Mouse (Mus musculus): Measurements from ENCODE around the gene Renbp.

The Renbp gene

GRCm38 (mm10) chrX:73930402-73931062 lies at the start of gene Renbp:
TSS of gene Renbp (minus strand) at chrX:73930850.
- peak; percentile 83 to 84 for DNase-seq

GRCm38 (mm10) chrX:73977783-73978182 lies 47.1 kb upstream of the Renbp start:
- DNase-seq: no peak

GRCm38 (mm10) chrX:73976283-73976682 lies 45.6 kb upstream of the Renbp start:
- DNase-seq: no peak

GRCm38 (mm10) chrX:73972774-73973173 lies 42.1 kb upstream of the Renbp start:
- DNase-seq: no peak

- DNase-seq: no peak
Observed at GRCm38 (mm10) chrX:73970781-73971180, 40.1 kb upstream of the Renbp start.

GRCm38 (mm10) chrX:73969729-73970128 lies 39.1 kb upstream of the Renbp start:
- DNase-seq: no peak

- DNase-seq: no peak
Observed at GRCm38 (mm10) chrX:73969167-73969566, 38.5 kb upstream of the Renbp start.

- DNase-seq: peak; percentile 89 to 90
Observed at GRCm38 (mm10) chrX:73967177-73968075, 36.8 kb upstream of the Renbp start.

- DNase-seq: peak; percentile 90 to 91
Observed at GRCm38 (mm10) chrX:73966248-73967176, 35.9 kb upstream of the Renbp start, which contains the start of gene Hcfc1. TSS of gene Hcfc1 (minus strand) at chrX:73966357.

- DNase-seq: peak; percentile 33 to 44
Observed at GRCm38 (mm10) chrX:73965307-73965706, 34.7 kb upstream of the Renbp start.

- peak in 1 of 2 experiments; percentile 23 for DNase-seq
Observed at GRCm38 (mm10) chrX:73964363-73964762, 33.7 kb upstream of the Renbp start.

- no peak for DNase-seq
Observed at GRCm38 (mm10) chrX:73954988-73955387, 24.3 kb upstream of the Renbp start.

- DNase-seq: no peak
Observed at GRCm38 (mm10) chrX:73952603-73953002, 22.0 kb upstream of the Renbp start.

GRCm38 (mm10) chrX:73949341-73949740 lies 18.7 kb upstream of the Renbp start:
- DNase-seq: no peak

- DNase-seq: peak; percentile 57 to 60
Observed at GRCm38 (mm10) chrX:73948647-73949046, 18.0 kb upstream of the Renbp start.

- no peak for DNase-seq
Observed at GRCm38 (mm10) chrX:73946896-73947295, 16.2 kb upstream of the Renbp start.

GRCm38 (mm10) chrX:73942294-73942693 lies 11.6 kb upstream of the Renbp start:
- no peak for DNase-seq

- DNase-seq: no peak
Observed at GRCm38 (mm10) chrX:73941860-73942259, 11.2 kb upstream of the Renbp start.

- DNase-seq: no peak
Observed at GRCm38 (mm10) chrX:73931871-73932270, 1.2 kb upstream of the Renbp start.

- no peak for DNase-seq
Observed at GRCm38 (mm10) chrX:73922550-73922882, 8.1 kb downstream of the Renbp start.

- DNase-seq: peak; percentile 88 to 89
Observed at GRCm38 (mm10) chrX:73921823-73922549, 8.7 kb downstream of the Renbp start, which contains the start of the genes Arhgap4 and Naa10. TSS of gene Arhgap4 (minus strand) at chrX:73921870. TSS of gene Naa10 (minus strand) at chrX:73921944.

GRCm38 (mm10) chrX:73921285-73921822 lies 9.3 kb downstream of the Renbp start:
- peak in 1 of 2 experiments; percentile 10 for DNase-seq
